Mouse (Mus musculus) monocyte, adult 5-6 weeks (primary cell): ENCODE data around the gene Gm26920. TPM values are rescaled to one million over a fixed set of nuclear protein-coding genes. Genes with fewer than 3 reads are reported as not detected.

Source experiments
- ATAC-seq: fragments of 153-309, 156-312 bp; replicated peaks from 2 replicates; pipeline ENCODE4 v1.8.0; 2017; ENCODE audit warnings: mild to moderate bottlenecking; ENCODE audit not compliant: low TSS enrichment, insufficient number of reproducible peaks, severe bottlenecking, poor library complexity, low FRiP score
- total RNA-seq: library from RNA; stranded (forward); fragments of 200-1000, 200-491, 200-594 nt; gene quantifications from 3 replicates; pipeline ENCODE4 v1.2.3, GENCODE M21; 2017

Gm26920 gene
- total RNA-seq, 1 experiment from 2014 or later, result not detected

DNA sequence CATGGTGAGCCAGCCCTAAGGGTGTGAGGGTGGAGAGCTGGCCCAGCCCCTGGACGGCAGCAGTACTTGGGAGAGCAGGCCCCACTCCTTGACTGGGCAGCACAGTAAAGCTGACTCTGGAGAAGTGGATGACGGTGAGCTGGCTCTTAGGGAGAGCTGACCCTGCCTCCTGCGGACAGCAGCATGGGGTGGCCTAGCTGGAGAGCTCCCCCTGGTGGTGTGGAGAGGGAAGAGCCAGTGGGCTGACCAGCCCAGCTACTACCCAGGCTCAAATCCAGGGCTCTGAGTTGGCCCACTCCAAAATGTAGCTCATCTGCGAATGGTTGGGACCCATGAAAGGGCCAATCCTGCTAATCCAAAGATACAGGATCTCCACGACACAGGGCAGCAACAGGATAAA, 25.6 kb downstream of the Gm26920 start:
- no peak for ATAC-seq

- no peak for ATAC-seq
Observed at GRCm38 (mm10) chr7:30062478-30062877, 27.7 kb downstream of the Gm26920 start.

DNA sequence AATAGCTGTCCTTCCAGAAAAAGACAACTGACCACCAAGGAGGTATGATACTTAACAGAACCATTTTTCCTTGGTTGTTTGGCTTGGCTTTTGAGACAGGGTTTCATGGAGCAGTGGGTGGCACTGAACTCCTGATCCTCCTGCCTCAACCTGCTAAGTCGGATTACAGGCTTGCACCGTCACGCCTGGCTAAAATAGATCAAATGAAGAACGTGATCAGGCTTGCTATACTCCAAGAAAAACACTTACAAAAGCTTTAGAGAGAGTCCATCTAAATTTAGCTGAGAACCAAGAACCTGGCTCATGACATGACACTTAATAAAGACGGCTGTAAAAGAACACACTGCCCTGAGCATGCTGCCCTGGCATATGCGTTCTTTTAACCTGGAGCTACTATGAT, 29.9 kb downstream of the Gm26920 start:
- ATAC-seq, result no peak

DNA sequence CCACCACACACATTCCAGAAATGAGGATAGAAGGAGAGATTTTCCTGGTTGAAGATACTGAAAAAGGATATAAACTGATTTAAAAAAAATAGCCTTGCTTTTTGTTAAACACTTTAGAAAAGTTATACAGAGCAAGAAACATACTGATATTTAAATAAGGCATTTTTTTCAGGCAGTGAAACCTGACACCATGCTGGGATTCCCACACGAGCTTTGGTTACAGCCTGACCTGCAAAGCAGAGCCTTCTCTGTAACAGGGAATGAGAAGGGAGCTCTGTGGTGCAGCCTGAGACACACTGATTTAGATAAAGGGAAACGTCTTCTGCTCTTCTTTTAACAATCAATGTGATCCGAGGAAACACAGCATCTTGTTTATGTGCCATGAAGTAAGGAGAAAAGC, 36.6 kb downstream of the Gm26920 start:
- no peak for ATAC-seq

- peak; percentile 99 for ATAC-seq
Observed at GRCm38 (mm10) chr7:30050882-30051548, 39.2 kb downstream of the Gm26920 start, which contains the start of gene Zfp14. TSS of gene Zfp14 (minus strand) at chr7:30051380.

GRCm38 (mm10) chr7:30048126-30048525, 42.1 kb downstream of the Gm26920 start:
- no peak for ATAC-seq

DNA sequence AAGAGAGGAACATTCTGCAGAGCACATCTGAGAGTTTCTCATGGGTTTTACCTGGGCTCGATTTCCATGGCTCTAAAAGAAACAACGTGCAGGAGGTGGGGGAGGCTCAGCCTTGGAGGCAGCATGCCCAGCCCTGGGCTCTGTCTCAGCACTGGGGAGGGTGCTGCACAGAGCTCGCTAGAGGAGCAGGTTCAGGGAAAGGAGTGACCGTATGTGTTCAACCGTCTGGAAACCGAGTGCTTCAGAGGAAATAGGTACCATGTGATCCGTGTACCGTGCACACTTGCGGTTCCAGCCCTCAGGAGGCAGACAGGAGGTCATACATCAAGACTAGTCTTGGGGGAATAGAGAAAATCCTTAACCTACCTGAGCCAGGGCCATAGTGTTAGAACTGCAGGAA, 45.9 kb downstream of the Gm26920 start:
- no peak for ATAC-seq

DNA sequence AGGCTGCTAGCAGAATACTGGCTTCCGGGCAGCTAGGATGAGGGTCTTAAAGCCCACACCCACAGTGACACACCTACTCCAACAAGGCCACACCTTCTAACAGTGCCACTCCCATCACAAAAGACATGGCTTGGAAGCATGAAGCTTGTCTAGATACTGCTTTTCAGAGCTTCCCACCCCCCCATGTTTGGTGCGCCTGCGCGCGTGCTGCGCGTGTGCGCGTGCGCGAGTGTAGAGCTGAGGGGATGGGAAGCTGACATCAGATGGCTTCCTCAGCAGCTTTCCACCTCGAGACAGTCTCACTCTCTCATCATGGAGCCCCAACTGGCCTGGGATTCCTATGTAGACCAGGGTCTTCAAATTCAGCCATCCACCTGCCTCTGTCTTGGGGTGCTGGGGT, 55.9 kb downstream of the Gm26920 start:
- ATAC-seq, result no peak

DNA sequence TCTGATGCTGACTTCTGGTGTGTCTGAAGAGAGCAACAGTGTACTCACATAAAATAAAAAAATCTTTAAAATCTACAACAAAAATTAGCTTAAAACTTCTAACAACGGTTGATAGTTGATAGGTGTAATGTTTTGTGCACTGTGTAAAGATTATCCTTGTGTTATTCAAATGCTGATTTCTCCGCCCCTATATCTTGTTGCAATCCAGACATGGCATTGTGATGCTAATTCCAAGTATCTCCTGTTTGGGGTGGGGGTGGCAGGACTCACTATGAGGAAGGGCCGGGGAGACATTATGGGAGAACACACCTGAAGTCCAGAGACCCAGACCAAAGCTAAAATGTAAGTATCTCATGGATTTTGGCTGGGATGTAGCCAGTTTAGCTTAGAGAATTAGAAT, 58.8 kb downstream of the Gm26920 start:
- ATAC-seq, result no peak

GRCm38 (mm10) chr7:30030677-30031076, 59.5 kb downstream of the Gm26920 start:
- ATAC-seq, result no peak

- no peak for ATAC-seq
Observed at GRCm38 (mm10) chr7:30028572-30028971, 61.6 kb downstream of the Gm26920 start.

DNA sequence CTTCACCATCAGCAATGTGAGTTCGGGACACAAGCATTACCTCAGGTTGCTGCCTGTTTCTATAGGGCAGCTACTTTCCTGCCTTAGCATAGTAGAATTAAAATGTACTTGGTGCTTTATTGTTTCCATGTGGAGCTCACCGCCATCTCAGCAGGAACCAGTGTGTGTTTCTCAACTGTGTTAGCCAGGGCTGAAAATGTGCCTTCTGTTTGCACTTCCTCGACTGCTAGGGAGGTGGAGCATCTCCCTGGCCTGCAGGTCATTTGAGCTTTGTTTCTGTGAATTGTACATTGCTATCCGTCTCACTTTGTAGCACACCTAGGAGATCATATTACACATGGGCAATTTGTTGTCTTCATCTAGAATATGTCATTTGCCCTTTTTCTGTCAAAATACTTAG, 62.9 kb downstream of the Gm26920 start:
- ATAC-seq, result no peak

- ATAC-seq, result no peak
Observed at GRCm38 (mm10) chr7:30025358-30025757, 64.9 kb downstream of the Gm26920 start.

GRCm38 (mm10) chr7:30023800-30024199, 66.4 kb downstream of the Gm26920 start:
- ATAC-seq, result no peak

DNA sequence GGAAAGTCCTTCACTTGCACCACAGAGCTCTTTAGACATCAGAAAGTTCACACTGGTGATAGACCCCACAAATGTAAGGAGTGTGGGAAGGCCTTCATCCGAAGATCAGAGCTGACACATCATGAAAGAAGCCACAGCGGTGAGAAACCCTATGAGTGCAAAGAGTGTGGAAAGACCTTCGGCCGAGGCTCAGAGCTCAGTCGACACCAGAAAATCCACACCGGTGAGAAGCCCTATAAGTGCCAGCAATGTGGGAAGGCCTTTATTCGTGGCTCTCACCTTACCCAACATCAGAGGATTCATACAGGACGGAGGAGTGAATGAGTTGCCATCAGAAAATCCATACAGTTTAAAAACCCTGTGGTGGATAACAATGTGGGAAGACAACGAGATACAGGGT, 66.9 kb downstream of the Gm26920 start:
- no peak for ATAC-seq

- ATAC-seq, result no peak
Observed at GRCm38 (mm10) chr7:30019543-30019942, 70.7 kb downstream of the Gm26920 start.

GRCm38 (mm10) chr7:30017226-30017625, 73.0 kb downstream of the Gm26920 start:
- no peak for ATAC-seq

- 0 out of 2 replicates have a peak, but pooled peaks have one; percentile 31 for ATAC-seq
Observed at GRCm38 (mm10) chr7:30012956-30013363, 77.2 kb downstream of the Gm26920 start.

- ATAC-seq, result no peak
Observed at GRCm38 (mm10) chr7:30010551-30011195, 79.5 kb downstream of the Gm26920 start.

DNA sequence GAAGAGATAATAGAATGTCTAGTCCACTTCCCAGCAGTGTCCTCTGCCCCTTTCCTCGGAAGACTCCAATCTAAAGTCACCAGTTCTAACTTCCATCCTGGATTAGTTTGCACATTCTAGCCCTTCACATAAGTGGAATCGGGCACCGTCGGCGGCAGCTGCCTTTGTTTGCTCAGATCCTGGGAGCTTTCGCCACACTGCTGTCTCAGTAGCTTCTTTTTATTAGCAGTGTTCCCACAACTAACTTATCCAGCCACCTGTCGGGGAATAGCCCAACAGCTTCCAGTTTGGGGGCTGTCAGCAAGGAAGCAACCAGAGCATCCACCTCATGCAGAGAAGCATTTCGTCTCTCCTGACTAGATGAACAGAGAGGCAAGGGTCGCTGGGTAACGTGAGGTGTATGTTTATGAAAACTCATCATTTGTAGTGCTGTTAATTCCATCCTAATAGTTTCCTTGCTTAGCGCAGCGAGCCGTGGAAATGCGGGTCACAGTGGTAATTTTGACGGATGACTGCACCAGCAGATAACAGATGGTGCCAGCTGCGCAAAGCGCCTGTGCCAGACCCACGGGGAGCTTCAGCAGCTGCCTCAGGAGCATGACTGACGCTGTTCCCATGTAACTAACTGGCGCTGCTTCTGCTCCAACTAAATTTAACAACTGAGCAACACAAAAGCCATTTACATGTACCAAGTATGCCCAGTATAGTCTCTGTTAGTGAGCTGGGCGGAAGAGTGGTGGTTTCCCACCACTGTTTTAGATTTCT, 80.7 kb downstream of the Gm26920 start:
- no peak for ATAC-seq
